Mouse (Mus musculus) heart, postnatal 36 days (tissue): ENCODE measurements around the gene Srf. TPM values are rescaled to one million over a fixed set of nuclear protein-coding genes. Genes with fewer than 3 reads are reported as not detected.

Experiments used
- DNase-seq, 2 experiments: peaks; one replicate each; pipeline ENCODE4 v3.0.0; 2021 to 2022
- intact Hi-C: fragments of 180-260 bp; cut with DNase I; formaldehyde crosslinking; loops from one replicate; pipeline ENCODE4 v1.15.1; 2025
- total RNA-seq, 2 experiments: library from RNA; stranded (reverse); gene quantifications; 2 replicates each; pipeline ENCODE4 v1.2.3; 2021

Gene Srf
- 10 to 100 TPM; 85.7 to 94.7 TPM for total RNA-seq

DNA sequence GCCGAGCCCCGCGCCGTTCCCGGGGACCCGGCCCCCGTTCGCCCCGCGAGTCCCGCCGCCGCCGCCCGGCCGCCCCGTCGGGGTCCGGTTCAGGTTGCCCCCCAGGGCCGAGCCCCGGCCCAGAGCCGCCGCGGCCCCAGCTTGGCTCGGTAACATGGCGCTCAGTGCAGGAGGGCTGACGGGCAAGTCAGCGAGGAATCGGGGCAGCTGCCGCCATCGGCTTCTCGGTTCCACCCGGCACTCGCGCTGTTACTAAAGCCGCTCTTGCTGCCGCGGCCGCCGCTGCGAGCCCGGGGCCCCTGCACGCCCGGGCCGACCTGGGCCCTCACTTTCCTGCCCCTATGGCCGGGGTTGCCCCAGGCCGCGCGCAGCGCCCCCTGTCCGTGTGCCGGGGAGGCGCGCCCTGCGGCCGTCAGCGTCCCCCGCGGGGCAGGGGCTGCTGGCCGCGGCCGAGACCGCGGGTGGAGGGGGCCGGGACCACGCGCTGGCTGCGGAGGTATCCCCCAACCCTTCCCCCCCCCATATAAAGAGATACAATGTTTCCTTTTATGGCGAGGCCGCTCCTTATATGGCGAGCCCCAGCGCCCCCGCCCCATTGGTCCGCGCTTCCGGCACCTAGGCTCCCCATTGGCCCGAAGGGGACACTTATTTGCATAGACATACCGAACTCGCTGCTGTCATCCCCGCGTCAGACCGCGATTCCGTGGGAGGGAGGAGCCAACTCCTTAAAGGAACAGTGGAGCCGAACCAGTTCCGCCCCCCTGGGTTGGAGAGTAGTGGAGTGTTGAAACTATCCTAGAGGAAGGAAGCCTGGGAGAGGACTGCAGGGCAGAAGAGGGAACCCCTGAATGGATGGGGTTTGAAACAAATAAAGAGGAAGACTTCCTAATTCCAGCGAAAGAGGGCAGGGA lies at the start of gene Srf:
TSS of gene Srf (minus strand) at position 503 of the 911 bp plus-strand sequence.
- intact Hi-C loops: no loop called here
- DNase-seq: peak; percentile 92

DNA sequence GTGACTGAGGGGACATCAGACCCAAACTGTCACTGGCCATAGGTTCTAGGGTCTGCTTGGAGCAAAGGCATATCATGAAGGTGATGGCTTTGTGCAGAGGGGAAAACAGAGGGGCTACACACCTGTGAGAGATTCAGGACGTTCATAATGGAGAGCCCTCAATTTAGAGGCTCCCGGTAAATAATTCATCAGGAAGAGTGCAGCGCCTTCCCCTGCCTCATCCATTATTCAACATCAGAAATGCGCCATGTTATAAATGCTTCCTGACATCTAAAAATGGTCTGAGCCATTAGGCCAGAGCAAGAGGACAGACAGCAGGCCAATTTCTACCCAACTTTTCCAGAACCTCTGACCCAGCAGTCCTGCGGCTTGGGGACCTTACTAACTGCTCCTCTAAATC lies 49.2 kb upstream of the Srf start:
- no peak for DNase-seq
- intact Hi-C loops: no loop called here

- DNase-seq: no peak
Observed at GRCm38 (mm10) chr17:46603229-46603628, 47.3 kb upstream of the Srf start.

GRCm38 (mm10) chr17:46602212-46602611 lies 46.2 kb upstream of the Srf start:
- intact Hi-C loops: loop anchor here (5.0 kb wide), 1 partner anchor 35 kb away; no protein-coding TSS in a partner anchor
- no peak for DNase-seq

More at GRCm38 (mm10) chr17:46603229-46603628, 47.3 kb upstream of the Srf start:
- intact Hi-C loops: loop anchor here (5.0 kb wide), 1 partner anchor 34 kb away; no protein-coding TSS in a partner anchor

- no peak for DNase-seq
- intact Hi-C loops: loop anchor here (5.0 kb wide), 1 partner anchor 37 kb away; no protein-coding TSS in a partner anchor
Observed at GRCm38 (mm10) chr17:46600569-46600968, 44.6 kb upstream of the Srf start.

- no peak for DNase-seq
- intact Hi-C loops: no loop called here
Observed at GRCm38 (mm10) chr17:46598963-46599362, 43.0 kb upstream of the Srf start.

GRCm38 (mm10) chr17:46597956-46598355 lies 42.0 kb upstream of the Srf start:
- intact Hi-C loops: no loop called here

DNA sequence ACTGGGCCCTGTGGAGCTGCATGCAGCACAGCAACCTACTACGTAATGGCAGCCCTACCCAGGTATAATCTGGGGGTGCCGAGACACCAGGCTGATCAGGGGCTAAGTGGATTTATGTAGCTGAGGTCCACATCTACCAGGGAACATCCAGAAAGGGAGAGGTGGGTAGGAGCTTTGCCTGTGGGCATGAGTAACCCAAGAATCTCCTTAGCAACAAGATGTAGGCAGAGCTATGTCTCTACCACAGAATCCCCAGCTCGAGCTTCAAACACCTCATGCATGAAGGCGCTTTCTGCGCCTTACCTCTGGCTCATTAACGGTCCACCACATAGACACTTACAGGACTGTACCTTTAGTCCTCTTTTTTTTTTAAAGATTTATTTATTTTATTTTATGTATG lies 39.4 kb upstream of the Srf start:
- intact Hi-C loops: no loop called here

More at GRCm38 (mm10) chr17:46597956-46598355, 42.0 kb upstream of the Srf start:
- DNase-seq: no peak

GRCm38 (mm10) chr17:46594606-46595005 lies 38.6 kb upstream of the Srf start:
- DNase-seq: no peak
- intact Hi-C loops: no loop called here

More for the DNA sequence above, 39.4 kb upstream of the Srf start:
- no peak for DNase-seq

DNA sequence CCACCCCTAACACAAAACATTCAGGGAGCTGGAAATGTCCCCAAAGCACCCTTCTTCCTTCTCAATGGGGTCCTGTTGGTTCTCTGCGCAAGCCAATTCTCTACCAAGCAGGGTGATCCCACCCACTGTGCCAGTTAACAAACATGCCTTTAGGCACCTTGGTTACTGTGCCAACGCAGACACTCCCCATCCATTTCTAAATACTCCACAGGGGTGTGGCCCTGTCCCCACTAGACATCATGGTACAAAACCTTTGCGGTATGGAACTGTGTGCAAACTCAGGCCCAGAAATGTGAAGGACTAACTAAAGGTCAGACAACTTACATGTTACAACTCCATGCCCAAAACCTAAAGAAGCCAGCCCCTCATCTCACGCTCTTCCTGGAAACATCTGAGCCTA lies 37.1 kb upstream of the Srf start:
- no peak for DNase-seq
- intact Hi-C loops: no loop called here

GRCm38 (mm10) chr17:46591406-46591805 lies 35.4 kb upstream of the Srf start:
- intact Hi-C loops: no loop called here

DNA sequence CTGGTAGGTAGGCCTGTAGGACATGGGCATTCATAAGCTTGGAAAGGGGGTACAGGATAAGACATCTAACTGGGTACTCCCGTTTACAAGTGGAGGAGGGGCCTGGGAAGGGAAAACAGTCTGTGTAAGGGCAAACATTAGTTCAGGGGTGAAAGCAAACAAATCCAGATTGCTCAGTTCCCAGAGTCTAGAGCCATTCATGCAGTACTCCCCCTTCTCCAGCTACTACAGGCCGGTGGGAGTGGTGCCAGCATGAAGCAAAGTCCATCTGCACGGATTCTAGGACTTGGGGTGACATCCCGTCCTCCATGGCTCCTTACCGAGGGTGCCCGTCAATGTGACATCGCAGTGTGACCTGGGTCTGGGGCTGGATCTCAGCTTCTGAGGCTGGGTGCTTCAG lies 34.5 kb upstream of the Srf start:
- DNase-seq: no peak
- intact Hi-C loops: no loop called here

More at GRCm38 (mm10) chr17:46591406-46591805, 35.4 kb upstream of the Srf start:
- DNase-seq: peak in 1 of 2 experiments; percentile 17

GRCm38 (mm10) chr17:46589635-46590314 lies 33.8 kb upstream of the Srf start:
- intact Hi-C loops: loop anchor here (1.0 kb wide), 1 partner anchor 64 kb away; no protein-coding TSS in a partner anchor
- no peak for DNase-seq

DNA sequence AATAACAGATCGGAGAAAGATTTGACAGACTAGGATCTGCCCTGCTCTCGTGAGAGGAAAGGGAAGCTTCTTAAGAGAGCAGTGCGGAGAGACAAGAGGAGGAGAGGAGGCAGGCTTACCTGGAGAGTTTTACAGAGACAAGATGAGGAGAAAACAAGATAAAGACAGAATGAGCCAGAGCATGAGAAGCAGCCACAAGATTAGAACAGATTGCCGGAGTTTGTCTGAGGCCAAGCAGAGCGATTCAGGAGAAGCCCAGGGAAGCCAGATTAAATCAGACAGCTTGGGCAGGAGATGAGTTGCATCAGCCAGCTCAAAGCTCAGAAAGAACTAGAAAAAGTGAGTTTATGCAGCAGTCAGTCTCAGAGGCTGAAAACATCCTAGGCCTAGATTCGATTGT lies 32.9 kb upstream of the Srf start:
- DNase-seq: no peak
- intact Hi-C loops: loop anchor here (1.0 kb wide), 1 partner anchor 64 kb away; no protein-coding TSS in a partner anchor

- intact Hi-C loops: no loop called here
- DNase-seq: no peak
Observed at GRCm38 (mm10) chr17:46588173-46588572, 32.2 kb upstream of the Srf start.

GRCm38 (mm10) chr17:46586327-46586726 lies 30.4 kb upstream of the Srf start:
- intact Hi-C loops: no loop called here
- no peak for DNase-seq

DNA sequence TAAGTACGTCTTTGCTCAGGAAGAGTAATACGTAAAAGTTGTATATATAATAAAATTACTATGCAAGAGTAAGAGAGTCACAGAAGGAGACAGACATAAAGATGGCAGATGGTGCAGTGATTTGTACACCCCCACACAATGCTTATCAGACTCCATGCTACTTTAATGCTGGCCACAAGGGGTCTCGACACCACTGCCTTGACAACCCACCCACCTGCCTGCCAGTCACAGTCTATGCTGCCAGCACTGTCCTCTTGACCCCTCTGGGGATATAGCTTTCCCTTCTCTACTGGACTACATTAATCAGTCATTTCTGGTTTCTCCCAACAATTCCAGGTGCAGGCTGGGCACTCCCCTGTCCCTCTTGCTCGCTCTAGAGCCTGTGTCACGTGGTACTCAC lies 22.7 kb upstream of the Srf start:
- intact Hi-C loops: no loop called here

DNA sequence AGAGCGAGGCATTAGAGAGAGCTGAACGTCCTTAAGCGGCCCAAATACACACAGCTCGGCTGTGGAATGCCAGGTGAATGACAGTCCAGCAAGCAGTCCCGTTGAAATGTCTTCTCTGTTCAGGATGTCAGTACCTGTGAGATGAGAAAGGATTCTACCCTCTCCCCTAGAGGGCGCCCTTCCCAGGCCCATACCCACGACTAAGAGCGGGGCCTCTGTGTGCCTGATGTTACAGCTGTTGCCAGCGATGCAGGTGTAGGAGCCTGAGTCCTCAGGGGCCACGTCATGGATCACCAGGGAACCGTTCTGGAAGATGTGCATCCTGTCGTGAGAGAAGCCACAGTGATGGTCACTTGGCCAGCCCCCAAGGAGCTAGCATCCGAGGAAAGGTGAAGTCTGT lies 20.1 kb upstream of the Srf start:
- peak in 1 of 2 experiments; percentile 17 for DNase-seq
- intact Hi-C loops: no loop called here

More for the DNA sequence above, 22.7 kb upstream of the Srf start:
- no peak for DNase-seq

- intact Hi-C loops: no loop called here
- no peak for DNase-seq
Observed at GRCm38 (mm10) chr17:46574535-46574934, 18.6 kb upstream of the Srf start.

DNA sequence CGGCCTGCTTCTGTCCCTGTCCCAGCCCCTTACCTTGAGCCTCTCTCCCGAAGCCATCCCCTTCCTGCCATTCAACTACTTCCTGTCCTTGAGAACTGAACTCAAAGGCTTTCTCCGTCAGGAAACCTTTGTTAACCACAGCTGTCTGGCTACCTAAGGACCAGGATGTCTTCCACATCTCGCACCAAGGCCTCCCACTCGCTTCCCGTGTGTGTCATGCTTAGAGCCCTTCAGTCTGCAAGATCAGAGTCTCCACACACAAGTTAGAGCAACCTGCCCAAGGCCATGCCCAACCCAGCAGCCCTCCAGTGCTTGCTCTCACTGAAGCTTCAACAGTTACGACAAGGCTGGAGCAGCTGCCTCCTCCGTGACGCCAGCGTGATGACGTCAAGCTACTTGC lies 15.0 kb upstream of the Srf start:
- intact Hi-C loops: no loop called here
- DNase-seq: no peak

GRCm38 (mm10) chr17:46559146-46559545 lies 3.2 kb upstream of the Srf start:
- DNase-seq: no peak
- intact Hi-C loops: no loop called here
